Mouse (Mus musculus) small intestine, adult 2 months (tissue): ENCODE results near the gene Fbn1.

Experiments
- CTCF ChIP-seq: fragments of 200-500 bp; IDR thresholded peaks from 2 replicates; pipeline ENCODE4 v1.5.1; 2012; ENCODE audit warnings: low read depth, mild to moderate bottlenecking, control low read depth, inconsistent platforms, low read length, moderate library complexity, mixed read lengths; ENCODE audit not compliant: insufficient replicate concordance, insufficient read length; ENCODE audit errors: extremely low read depth
- POLR2A ChIP-seq: fragments of 200-500 bp; IDR thresholded peaks from 2 replicates; pipeline ENCODE4 v1.6.1; 2012; ENCODE audit warnings: low read depth, mild to moderate bottlenecking, control low read depth, inconsistent platforms, low read length, moderate library complexity

- no peak for TF ChIP-seq CTCF
- no peak for TF ChIP-seq POLR2A
Measured at GRCm38 (mm10) chr2:125510752-125511151, 3.0 kb upstream of the Fbn1 start.
